Mouse (Mus musculus) cerebellum, postnatal 14 days (tissue): ENCODE data around the gene Sema5b.
A peak's percentile ranks its signal among the peaks of the same experiment; 100 is the strongest.

ENCODE experiments used
- DNase-seq, 2 experiments: peaks; one replicate each; pipeline ENCODE4 v3.0.0; 2021; ENCODE audit warnings: mixed read lengths in 2 of 2

Sema5b gene

DNA sequence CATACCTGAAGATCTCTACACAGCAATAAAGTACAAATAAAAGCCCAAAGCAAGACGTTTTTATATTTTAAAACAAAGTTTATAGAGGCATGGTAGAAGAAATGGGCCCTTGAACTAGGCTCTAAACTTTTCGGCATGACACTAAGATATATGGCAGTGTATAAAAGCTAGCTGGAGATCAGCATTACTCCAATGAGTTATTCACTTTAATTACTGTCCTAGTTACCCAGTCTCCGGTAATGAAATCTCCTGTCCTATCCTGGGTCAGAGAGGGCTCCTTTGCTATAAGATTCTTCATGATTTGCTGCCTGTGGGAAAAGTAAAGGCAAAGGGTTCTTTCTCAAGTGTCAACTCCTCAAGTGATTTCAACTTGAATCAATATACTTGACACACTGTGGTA is 98.6 kb downstream of the Sema5b start:
- DNase-seq = no peak

DNA sequence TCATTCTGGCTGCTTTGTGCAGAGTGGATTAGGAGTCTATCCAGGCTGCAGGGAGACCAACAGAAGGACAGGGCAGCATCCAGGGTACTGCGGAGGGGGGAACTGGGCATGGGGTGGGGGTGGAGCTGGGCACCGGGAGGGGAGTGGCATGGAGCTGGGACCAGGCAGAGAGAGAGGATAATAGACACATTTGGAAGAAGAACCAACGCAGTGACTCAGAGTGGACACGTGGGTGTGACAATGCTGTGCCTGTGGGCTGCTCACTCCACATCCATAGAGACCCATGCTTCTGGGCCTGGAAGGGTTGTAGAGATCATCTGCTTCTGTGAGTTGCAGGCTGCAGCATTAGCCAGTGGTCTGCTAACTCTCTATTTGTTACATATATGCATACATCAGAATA is 107.9 kb downstream of the Sema5b start:
- DNase-seq = no peak

DNA sequence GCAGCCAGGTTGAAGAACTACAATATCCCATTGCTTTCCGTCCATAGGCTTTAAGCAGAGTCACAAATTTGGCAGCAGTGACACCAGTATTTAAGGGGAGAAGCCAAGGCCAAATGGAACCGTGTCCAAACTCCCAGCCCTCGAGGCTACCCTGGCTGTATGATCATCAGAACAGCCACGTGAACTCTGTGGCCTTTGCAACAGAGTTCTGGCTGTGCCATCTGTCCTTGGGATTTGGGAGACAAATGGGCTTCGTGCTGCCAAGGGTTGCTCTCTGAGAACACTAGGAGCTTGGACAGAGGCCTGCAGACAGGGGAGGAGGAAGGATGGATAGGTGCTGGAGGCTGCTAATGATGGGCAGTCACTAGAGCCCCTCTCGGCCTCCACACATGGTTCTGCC is 111.3 kb downstream of the Sema5b start:
- DNase-seq = peak; percentile 77 to 88

DNA sequence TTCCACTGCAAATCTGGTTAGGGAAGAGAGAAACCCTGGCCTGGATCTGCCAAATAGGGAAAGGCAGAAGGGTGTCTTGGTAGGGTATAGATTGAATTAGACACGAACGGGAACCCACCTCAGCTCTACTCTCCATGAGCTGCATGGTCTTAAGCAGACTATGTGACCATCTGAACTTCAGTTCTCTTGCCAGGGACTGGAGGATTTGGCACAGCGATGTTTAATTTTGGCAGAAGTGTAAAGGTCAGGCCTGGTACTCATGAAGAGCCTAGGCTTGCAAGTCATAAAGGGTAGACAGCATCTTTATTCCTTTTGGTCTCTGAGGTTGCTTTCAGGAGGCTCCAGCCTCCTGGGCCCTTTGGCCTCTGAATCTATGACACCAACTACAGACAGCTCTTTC is 111.8 kb downstream of the Sema5b start:
- DNase-seq = peak; percentile 44 to 72

DNA sequence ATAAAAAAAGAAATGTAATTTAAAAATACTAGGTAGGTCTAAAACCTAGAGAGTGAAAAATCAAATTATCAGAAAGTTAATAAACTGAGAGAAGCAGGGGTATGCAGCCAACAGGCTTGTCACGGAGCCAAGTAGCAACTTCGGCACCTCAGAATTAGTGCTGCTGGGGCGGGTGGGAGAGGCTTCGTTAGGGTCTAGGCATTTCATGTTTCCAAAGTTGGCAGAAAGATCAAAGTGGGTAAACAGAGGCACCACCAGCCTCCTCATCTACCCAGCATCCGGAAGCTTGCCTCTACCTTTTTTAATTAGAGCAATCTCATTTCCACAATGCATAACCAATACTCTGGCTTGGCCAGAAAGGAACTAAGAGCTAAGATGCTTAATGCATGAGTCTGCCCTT is 113.0 kb downstream of the Sema5b start:
- no peak for DNase-seq

DNA sequence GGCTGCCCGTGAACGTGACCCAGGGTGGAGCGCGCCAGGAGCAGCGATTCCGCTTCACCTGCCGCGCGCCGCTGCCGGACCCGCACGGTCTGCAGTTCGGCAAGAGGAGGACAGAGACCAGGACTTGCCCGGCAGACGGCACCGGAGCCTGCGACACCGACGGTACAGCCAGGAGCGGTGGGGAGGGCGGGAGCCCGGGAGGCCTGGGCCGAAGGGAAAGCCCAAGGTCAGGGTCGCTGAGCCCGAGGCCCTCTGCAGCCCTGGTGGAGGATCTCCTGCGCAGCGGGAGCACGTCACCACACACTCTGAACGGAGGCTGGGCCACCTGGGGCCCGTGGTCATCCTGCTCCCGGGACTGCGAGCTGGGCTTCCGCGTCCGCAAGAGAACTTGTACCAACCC is 119.3 kb downstream of the Sema5b start:
- no peak for DNase-seq

DNA sequence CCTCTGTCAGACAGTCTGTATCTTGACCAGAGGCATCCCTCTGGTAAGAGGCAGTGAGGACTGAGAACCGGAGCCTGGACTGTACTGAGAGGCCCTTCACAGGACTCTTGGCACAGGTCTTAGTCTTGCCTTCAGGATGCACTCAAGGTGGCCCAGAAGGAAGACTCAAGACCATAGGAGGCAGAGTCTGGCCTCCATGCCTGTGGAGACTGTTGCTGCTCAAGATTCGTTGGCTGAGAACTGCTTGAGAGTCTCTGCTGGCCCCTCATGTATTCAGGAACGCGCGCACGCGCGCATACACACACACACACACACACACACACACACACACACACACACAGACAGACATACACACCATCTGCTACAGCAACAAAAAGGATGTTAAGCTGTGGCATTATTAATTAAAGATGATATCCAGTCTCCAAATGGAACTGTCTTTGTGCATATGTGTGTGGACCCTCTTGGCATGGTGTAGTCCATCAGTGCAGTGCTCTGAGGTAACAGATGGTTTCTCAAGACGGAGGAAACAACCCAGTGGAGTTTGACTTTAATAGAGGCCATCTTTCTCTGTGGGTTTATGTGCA is 123.0 kb downstream of the Sema5b start:
- DNase-seq = no peak

DNA sequence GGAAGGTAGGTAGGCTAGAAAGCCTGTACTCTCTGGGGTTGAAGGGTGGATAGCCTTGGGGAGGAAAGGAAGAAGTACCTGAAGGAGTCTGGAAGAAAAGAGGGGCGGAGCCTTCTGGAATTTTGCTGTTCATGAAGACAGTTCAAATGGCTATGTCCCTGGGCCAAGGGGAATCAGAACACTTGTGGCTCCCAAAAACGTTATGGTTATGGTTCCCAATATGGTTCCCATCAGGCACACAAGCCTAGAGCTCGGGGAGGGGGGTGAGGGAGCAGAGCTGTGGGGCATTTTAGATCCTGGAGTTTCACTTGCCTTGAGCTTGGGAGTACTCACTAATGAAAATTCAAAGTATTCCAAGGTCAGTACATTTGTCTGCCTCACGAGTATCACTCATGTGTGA is 123.9 kb downstream of the Sema5b start:
- no peak for DNase-seq

DNA sequence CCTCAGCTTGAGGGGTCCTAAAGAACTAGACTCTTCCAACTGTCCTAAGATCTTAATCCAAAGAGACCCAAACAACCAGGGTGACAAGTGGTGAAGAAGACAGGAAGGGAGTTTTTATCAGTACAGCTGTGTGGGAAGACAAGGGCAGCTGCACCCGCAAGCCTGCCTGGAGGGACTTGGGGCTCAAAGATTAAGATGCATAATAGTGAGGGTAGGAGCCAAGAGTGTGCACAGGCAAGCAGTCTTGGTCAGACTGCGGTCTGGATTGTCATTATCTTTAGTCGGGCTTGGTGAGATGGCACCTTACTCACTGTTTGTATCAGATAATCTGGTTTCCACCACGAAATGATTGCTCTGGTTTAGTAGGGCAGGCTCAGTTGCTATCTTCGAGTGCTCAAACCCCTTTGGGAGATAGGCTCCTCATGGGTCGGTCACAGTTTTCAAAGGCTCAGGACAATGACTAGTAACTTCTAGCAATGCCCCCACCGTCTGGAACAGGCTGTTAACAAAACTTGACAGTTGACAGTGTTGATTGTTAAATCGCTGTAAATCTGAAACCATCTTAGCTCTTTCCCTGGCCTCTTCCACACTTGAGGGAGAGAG is 136.7 kb downstream of the Sema5b start:
- DNase-seq = no peak

DNA sequence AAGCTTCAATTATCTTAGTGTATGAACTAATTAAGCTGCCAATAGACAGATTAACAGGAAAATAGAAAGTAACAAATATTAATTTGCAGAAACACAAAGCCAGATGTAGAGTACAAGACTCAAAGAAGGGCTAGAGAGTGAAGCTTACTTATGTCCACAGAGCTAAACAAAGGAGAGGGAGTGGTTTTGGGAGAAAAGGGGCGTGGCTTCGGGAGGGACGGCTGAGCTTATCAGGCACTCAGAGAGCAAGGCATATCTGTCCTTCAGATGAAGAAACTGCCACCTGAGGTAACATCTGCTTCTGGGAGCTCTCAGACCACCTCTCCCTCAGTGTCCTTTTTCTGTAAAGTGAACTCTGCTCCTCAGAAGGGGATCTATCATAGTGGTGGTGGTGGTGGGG is 137.5 kb downstream of the Sema5b start:
- no peak for DNase-seq

DNA sequence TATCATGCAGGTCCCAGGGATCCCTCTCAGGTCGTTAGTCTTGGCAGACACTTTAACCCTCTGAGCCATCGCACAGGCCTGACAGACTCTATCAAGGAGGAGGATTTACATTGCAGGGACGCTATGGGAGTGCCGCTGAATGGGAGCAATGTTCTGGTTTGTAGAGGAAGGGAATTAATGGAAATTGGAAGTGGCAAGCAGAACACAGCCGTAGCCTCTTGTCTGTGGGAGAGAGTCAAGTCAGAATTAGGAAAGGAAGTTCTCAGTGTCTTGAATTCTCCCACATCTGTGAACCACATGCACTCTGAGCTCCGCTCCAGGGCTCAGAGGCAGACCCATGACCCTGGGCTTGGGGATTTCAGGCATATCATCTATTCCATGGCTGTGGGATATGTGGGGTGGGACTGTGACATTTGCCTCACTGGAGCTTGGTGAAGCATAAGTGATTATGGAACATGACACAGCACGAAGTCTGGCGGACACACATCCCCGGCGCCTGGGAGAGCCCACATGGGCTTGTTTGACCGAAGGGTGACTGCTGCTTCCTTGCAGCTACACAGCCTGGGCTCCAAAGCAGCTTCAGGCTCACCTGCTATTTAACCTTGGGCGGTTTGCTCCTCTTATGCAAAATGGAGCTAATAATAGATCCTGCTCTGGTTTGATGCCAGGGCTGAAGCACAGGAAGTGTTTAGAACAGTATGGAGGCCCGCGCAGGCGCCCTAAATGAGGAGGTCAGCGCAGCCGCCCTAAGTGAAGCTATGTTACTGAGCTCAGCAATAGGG is 140.6 kb downstream of the Sema5b start:
- peak; percentile 71 to 78 for DNase-seq

DNA sequence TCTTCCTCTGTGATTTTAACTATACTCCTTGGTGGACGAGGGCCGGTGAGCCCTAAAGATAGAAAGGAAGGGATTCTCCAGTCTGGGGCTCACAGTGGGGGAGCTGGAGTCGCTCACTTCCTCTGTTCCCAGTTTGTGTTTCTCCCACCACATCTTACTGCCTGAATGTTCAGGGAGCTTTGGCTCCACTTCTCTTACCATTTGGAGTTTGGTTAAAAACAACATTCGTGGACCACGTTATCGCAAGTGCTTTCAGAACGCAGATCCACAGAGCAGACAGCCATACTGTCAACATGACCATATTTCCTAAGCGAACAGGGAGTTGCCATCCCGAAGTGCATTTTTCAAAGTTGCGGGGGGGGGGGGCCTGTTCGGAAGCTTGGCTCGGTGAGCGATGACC is 144.1 kb downstream of the Sema5b start:
- DNase-seq = no peak

DNA sequence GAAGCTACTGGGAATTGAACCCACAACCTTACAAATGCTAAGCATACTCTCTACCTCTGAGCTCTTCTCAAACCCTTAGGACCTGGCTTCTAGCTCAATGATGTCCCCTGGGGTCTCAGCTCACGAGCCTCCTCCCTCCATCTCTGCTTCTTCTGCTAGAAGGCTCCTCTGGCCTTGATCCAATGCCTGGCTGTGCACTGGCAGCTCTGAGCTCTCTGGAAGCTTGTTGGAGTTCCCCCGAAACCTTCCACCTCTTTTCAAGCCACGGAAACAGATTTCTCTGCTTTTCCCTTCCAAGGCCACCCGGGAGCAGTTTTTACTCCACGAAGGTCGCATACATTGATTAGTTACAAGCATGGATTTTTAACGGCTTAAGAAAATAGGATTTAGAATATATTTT is 145.5 kb downstream of the Sema5b start:
- peak; percentile 90 for DNase-seq

DNA sequence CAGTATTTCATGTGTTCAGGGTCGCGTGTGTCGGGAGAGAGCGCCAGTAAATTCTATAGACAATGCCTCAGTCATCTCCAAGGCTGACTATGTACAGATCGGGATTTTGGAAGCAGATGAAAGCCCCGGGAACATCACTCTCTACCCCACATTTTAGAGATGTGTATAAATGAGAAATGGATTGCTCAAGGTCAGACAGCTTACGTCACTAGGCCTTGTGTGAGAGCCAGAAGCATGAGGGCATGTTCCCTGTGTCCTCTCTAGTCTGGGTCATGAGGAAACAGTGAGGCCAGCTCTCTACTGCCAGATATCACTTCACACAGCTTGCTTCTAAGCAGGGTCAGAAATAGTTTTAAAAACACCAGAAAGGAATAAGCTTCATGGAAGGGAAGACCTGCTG is 150.7 kb downstream of the Sema5b start:
- DNase-seq = no peak

DNA sequence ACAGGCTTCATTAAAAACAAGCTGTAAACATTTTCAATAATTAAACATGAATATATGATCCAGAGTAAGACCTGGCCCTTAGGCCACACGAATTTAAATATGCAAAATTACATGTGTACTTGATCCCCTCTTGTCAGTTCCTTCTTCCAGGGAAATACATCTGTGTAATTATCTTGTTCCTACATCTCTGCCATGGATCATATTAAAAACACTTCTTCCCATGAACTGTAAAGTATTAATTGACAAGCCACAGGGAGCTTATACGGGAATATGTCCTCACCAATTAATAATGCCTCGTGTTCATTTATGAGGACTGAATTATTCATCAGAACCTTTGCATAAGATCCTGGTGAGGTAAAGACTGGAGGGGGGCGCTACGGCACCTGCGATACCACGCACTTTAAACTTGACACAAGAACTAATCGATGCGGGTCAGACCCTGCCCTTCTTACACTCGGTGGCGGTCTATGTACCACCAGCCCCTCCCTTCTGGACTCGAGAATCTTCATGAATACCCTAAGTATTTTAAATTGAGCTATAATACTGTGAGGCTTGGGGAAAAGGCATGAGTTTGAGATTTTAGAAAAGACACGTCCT is 153.4 kb downstream of the Sema5b start:
- DNase-seq = no peak

DNA sequence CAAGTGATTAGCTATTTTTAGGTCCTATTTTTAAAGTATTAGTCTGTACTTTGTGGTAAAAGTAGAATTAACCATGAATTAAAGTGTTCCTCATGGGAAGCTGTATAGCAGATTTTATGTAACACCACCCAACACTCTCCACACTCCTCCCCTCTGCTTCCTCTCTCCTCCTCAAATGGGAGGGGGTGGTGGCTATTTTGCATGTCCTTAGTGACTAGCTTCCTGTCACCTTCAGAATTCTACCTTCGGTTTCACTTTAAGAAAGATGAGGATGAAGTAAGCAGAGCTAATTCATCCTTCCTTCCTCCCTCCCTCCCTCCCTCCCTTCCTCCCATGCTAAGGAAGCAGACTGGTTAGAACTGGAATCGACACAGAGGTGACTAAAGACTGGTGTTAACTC is 155.2 kb downstream of the Sema5b start:
- no peak for DNase-seq

DNA sequence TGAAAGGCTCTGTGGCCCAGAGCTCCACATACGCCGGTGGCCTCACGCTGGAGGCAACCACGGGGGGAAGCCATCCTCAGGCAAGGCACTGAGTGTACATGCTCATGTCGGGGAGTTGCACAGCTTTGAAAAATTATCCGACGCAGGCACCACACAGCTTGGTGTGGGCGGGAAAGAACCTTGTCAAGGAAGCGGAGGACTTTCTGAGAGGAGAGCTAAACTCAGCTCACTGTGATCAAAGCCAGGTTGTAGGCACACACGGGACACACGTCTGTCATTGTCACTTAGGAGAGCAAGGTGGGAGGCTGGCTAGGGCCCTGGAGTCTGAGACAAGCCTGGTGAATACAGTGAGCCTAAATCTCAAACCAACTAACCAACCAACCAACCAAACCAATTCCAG is 160.9 kb downstream of the Sema5b start:
- no peak for DNase-seq

DNA sequence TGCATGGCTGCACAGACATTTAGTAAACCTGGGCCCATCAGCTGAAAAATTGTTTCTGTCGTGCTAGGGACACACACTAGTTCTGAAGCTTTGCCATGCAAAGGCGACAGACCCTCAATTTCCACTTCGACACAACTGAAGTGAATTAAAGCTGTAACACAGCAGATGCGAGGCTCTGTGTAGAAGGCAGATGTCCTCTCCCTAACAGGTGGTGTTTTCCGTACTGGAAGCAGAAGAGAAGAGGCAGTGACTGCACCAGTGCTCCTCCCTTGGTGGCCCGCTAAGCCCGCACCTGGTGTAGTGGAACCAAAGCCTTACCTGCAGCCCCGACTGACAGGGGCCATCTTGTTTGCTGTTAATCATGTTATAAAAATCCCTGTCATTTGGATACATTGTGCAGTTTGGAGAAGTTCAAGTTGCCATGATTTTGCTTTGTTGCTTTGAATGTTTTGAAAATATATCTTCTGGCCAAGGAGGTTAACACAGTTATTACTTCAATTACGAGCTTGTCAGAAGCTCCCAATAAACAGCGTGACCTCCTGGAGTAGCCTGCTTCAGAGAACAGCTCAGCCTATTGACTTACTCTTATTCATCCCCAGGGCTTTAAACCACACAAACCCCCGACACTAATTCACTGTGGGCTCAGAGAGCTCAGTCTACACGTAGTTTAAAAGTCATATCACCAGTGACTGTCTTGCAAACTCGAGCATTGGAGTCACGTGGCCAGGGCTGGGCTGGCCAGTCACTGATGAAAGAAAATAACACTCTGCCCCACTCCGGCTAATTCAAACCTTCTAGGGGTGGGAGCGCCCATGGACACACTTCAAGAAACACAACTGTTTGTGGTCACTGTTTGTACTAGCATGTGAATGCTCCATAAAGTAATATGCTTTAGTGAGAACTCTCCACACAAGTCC is 163.1 kb downstream of the Sema5b start:
- no peak for DNase-seq

DNA sequence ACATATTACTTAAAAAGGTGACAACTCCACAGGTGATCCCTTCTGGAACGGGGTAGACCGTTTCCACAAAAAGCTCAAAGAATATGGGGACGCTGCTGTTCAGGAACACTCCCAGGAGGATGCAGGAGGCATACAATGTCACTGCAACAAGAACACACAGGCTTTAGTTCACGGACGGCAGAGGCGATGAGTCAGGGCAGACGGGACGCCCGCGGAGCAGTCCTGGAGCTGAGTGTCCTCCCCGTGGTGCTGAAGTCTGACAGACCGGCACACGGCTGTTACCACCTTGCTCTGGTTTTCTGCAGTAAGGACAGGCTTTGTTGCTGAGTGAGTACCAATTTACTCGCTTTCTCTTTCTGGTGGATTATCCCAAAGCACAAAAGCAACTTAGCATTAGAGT is 163.9 kb downstream of the Sema5b start:
- DNase-seq = no peak

DNA sequence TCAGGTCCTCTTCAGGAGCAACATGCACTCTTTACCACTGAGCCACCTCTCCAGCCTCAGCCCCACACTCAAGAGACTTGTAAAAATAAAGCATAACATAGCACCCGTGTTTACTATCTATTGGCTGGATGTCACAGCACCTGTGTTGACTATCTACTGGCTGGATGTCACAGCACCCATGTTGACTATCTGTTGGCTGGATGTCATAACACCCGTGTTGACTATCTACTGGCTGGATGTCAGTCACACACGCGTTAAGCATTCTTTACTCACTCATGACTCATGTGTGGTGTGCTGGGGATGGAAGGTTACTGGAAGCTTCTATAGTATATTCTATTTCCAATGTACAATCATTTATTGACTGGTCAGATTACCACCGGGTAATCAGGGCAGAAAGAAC is 166.1 kb downstream of the Sema5b start:
- no peak for DNase-seq

DNA sequence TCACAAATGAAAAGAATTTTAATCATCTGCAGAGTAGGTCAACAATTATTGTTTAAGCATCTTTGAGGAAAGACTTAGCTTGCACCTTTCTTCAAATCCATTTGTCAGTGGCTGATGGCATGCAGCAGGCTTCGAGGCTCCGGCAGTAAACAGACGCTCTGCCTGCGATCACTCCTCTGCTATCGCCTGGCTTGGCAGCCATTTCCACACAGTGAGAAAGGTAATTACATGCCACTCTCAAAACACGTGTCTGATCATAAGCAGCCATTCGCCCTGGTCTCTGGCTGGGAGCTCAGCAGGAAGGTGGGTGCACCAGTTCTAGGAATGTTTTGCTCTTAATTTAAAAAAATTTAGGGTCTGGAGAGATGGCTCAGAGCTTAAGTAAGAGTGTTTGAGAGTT is 170.1 kb downstream of the Sema5b start:
- DNase-seq = peak in 1 of 2 experiments; percentile 26

DNA sequence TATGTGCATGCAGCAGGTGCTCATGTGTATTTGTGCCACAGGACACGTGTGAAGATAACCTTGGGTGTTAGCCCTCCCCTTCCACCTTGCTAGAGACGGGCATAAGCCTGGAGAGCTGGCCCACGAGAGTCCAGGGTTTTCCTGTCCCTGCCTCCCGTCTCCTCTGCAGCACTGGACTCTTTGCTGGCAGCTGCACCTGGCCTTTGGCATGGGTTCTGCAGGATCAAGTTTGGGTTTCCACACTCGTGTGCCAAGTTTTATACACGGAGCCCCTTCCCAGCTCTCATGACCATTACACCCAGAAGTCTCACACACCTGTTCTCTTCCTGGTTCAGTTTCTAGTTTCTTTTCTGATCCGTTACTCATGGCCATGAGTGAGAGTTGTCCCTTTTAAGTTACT is 172.7 kb downstream of the Sema5b start:
- DNase-seq = no peak
